Mouse (Mus musculus): ENCODE results near the gene Pnn.
A peak's percentile ranks its signal among the peaks of the same experiment; 100 is the strongest.
"Not testable (repeated sequence)": the region's sequence is repeated elsewhere in the genome, so short reads cannot be mapped to it uniquely, and the experiment has no call there.

Gene Pnn

DNA sequence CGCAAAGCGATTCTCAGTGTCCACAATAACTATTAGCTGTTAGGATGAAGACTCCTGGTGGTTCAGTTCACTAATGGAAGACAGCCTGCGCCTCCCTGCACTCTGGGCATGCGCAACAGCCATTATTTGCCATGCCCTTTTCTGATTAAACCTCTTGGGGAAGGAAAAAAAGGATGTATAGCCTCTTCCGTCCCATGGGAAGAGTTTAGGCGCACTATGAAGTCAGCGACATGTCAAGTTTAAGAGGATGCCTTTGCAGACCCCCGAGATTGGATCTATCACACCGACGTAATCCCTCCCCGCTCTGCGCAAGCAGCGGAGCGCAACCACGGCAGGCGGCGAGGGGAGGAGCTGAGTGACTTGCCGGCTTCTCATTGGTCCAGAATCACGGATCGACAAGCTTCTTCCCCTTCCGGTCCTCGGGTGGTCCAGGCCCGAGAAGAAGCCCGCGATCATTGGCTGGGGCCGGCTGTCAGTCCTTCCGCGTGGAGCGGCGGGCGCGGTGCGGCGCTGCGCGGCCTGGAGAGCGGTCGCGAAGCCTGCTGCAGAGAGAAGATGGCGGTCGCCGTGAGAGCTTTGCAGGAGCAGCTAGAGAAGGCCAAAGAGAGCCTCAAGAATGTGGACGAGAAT, at the start of gene Pnn:
Pnn (plus strand) TSS at position 437 of the 630 bp plus-strand sequence.
- DNase-seq (ENCODE audit: inconsistent age in 2 of 2, low spot score in 1 of 2), result peak; percentile 98 to 99

DNA sequence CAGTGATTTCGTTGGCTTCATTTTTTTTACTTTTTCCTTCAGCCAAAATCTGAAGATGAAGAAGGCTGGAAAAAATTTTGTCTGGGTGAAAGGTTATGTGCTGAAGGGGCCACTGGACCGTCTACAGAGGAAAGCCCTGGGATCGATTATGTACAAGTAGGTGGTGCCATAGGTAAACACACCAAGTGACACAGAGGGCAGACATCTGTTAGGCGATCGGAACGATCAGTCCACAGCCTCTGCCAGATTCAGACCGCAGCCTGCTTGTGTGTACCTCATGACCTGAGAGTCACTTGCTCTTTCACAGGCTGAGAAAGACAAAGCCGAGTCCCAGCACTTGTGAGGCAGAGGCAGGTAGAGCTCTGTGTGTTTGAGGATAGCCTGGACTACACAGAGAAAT, 48.7 kb upstream of the Pnn start:
- DNase-seq (ENCODE audit: inconsistent age in 2 of 2, low spot score in 1 of 2), result no peak

DNA sequence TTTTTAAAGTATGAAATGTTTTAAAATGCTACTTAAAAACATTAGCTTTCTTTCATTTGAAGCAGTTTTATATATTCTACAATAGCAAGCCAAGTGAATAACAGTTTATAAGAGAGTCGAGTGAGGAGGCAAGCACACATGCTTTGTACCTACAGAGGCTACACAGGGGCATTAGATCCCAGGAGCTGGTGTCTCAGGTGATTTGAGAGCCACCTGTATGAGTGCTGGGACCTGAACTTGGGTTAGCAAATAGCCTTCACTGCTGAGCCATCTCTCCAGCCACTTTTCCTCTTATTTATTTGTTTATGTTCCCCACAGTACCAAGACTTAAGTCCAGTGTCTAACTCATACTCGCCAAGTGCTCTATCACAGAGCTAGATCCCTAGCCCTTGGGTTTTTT, 46.8 kb upstream of the Pnn start:
- DNase-seq (ENCODE audit: inconsistent age in 2 of 2, low spot score in 1 of 2), result no peak

DNA sequence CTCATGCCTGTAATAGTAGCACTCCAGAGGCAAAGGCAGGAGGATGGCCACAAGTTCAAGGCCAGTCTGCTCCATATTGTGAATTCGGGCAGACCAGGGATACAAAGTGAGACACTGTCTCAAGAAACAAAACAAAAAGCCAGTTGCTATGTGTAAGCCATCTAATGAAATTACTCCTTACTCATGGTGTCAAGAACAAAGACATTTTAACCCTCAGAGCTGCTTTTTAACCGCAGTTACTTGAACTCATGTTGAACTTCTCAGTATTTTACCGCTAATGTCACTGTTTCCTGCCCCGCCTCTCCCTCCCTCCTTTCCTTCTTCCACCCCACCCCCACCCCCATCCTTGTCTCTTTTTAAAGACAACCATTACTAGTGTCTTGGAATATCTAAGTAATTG, 45.4 kb upstream of the Pnn start:
- no peak for DNase-seq (ENCODE audit: inconsistent age in 2 of 2, low spot score in 1 of 2)

DNA sequence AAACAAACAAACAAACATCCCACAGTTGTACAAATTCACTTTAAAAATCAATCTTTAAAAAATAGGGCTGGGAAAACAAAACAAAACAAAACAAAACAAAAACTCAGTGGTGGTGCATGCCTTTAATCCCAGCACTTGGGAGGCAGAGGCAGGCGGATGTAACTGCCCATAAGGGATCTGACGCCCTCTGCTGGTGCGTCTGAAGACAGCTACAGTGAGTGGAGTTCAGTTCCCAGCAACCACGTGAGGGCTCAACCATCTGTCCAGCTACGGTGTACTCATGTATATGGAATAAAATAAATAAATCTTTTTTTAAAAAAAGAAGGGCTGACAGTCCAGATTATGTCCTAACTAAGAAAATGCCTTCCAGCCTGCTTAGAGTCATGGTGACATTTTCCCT, 34.6 kb upstream of the Pnn start:
- DNase-seq (ENCODE audit: inconsistent age in 2 of 2, low spot score in 1 of 2), result peak in 1 of 2 experiments; percentile 39

DNA sequence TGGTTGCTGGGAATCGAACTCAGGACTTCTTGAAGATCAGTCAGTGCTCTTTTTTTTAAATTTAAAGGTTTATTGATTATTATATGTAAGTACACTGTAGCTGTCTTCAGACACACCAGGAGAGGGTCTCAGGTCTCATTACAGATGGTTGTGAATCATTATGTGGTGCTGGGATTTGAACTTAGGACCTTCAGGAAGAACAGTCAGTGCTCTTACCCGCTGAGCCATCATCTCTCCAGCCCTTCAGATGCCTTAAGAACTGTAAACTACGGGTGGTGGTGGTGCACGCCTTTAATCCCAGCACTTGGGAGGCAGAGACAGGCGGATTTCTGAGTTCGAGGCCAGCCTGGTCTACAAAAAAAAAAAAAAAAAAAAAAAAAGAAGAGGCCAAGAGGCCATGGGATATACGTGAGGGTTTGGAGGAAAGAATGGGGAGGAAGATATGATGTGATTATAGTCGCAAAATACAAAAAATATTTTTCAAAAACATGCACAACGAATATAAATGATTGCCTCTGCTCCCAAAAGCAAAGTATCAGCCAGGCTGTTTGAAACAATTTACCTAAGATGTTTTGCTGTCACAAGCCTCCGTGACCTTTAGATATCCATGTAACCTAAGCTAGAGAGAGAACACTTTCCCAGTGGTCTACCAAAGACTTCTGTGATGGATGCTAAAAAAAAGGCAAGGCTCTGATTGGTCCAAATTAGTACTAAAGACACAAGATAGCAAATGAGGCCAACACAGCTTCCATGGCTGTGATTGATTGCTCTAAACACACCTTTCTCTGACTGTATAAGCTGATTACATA, 27.3 kb upstream of the Pnn start:
- no peak for DNase-seq (ENCODE audit: inconsistent age in 2 of 2, low spot score in 1 of 2)

DNA sequence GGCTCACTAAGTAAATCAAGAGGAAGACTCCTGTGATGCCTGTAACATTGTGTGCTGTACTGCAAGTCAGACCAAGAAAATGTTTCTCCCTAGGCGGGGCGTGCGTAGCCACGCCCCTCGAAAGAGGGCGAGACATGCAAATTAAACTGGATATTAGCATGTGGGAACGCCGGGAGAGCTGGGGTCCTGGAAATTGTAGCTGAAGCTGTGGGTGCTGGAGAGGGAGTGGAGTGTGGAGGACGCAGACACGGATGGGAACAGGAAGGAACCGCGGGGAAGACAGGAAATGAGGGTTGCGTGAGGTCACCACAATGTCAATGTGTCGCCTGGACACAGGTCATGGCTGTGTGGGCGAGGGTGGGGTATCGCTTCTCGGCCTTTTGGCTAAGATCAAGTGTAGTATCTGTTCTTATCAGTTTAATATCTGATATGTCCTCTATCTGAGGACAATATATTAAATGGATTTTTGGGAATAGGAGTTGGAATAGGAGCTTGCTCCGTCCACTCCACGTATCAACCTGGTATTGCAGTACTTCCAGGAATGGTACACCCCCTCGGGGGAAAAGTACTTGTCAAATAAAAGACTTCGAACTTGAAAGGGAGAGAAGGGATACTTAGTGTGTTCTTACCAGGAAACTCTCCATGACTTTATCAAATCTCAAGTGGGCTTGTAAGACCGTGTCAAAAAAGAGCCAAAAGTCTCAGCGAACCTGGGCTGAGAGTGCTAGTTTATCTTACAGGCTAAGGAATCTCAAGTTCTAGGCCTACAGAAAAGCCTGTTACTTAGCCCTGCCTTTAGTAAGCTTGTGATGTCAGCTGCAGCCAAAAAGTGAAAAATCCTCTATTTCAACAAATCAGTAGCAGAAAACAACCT, 26.5 kb upstream of the Pnn start:
- peak; percentile 38 to 77 for DNase-seq (ENCODE audit: inconsistent age in 2 of 2, low spot score in 1 of 2)

DNA sequence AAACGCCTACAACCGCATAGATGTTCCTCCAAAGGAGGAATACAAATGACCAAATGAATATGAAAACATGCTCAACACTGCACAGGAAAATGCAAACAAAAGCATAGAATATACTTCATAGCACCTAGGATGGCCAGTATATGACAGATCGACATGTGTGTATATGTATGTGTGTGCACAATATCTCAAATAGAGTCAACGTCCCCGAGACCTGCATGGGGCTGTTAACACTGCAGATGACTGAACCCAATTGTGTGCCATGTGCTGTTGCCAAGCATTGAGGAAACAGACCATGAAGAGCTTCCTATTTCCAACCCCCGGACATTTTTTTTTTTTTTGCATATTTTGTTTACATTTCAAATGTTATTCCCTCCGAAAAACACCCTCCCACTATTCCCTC, 25.8 kb upstream of the Pnn start:
- peak in 1 of 2 experiments; percentile 25 for DNase-seq (ENCODE audit: inconsistent age in 2 of 2, low spot score in 1 of 2)

DNA sequence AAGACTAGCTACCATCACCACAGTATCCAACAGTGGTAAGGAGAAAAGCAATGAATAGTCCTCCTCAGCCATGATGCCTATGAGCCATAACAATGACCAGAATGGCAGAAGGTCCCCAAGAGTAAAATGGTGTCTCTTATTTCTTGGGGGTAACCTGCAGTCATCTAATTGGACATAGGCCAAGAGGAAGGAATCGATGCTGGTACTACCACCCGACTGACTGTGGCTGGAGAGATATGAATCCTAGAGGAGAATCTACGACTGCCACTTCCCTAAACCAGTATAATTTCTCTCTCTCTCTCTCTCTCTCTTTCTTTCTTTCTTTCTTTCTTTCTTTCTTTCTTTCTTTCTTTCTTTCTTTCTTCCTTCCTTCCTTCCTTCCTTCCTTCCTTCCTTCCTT, 14.2 kb upstream of the Pnn start:
- DNase-seq (ENCODE audit: inconsistent age in 2 of 2, low spot score in 1 of 2), result no peak

DNA sequence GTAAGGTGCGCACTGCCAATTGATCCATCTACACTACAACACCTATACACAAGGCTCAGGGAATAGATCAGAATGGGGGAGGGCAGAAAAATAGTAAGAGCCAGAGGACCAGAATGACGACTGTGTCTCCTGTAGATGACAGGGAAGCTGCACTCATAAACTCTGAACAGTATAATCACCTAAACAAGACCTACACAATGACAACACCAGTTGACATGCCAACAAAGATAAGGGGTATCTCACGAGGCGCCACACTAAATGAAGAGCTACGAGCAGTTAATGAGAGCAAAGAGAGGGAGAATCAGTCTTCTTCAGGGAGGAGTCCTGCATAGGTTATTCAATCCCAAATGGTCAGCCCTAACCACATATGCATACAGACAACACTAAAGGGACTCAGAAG, 13.5 kb upstream of the Pnn start:
- no peak for DNase-seq (ENCODE audit: inconsistent age in 2 of 2, low spot score in 1 of 2)

DNA sequence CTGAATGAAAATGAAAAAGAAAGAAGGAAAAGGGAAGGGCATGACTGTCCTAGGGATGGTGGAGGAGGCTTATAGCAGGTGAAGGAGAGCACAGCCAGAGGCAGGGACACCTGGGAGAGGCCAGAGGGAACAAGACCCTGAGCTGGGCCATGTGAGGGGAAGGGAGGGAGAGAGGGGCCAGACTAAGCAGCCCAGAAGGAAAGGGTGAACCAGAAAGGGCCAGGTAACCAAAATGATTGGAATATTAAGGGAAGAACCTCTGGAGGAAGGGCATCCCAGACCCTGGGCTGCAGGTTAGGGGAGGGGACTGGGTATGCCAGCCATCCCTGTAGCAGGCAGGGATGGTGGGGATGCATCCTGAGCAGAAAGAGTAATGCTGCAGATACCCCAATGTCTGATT, 12.7 kb upstream of the Pnn start:
- no peak for DNase-seq (ENCODE audit: inconsistent age in 2 of 2, low spot score in 1 of 2)

DNA sequence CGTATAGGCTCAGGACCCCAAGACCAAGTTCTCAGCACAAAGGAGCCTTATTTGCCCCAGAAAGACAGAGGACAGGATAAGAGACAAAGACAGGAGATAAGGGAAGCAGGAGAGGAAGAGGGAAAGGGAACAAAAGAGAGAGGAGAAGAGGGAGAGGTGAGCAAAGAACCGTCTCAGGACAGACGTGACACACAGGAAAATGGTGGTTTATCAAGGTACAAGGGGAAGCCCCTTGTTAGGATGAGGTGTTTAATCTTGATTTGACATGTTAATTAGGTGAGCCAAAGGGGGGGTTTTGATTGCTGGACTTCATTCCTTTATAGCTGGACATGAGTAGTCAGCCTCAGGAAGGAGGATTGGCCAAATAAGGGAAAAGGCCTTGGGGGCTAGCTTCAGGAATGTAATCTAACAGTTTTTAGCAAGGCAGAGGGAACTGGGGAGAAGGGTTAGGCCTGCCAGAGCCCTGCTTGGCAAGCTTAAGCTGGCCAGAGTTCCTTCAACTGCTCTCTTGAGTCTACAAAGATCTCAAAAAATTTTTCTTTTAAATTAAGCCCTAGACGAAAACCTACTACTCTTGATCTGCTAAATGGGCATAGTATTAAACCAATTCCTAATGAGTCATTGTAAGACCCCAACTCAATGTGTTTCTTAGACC, 11.4 kb upstream of the Pnn start:
- peak in 1 of 2 experiments; percentile 37 for DNase-seq (ENCODE audit: inconsistent age in 2 of 2, low spot score in 1 of 2)

DNA sequence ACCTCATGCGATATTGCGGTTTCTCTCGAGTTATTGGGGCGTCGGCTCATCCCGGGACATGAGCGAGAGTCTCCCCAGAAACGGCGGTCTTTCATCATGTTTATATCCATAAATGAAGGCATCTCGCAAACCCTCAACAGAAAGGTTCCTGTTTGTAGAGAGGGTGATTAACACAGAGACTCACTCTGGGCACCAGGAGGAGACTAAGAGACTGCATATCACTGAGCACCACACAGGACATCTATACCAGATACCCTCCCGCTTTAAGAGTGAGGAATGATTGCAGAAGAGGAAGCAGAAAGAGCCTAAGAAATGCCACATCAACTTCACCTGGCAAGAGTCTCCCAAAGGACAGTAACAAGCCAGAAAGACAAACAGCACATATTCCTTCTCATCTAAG, 10.5 kb upstream of the Pnn start:
- DNase-seq (ENCODE audit: inconsistent age in 2 of 2, low spot score in 1 of 2), result no peak

DNA sequence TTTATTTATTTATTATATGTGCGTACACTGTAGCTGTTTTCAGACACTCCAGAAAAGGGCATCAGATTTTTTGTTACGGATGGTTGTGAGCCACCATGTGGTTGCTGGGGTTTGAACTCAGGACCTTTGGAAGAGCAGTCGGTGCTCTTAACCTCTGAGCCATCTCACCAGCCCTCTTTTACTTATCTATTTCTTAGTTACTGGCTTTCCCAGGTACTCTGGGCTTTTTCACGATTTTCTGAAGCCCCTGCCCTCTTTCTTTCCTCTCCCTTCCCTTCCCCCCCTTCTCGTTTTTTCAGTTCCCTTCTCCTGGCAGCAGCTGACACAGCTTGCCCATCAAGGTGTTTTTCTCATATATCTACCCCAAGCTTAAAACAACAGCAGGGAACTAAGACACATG, 8.4 kb upstream of the Pnn start:
- DNase-seq (ENCODE audit: inconsistent age in 2 of 2, low spot score in 1 of 2), result not testable (repeated sequence)

DNA sequence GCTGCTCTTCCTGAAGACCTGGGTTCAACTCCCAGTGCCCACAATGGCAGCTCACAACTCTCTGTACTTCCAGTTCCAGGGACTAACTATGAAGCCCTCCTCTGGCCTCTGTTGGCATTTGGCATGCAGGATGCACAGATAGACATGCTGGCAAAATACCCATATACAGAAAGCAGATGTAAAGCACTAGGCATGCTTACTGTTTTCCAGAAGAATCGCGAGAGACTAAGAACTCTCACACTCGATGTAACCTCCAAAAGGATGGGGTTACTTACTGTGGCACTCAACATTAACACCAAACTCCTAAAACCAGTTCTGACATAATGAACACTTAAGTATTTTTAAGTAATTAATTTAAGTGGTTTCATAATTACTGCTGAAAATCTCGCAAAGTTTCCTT, 6.4 kb upstream of the Pnn start:
- peak in 1 of 2 experiments; percentile 28 for DNase-seq (ENCODE audit: inconsistent age in 2 of 2, low spot score in 1 of 2)

DNA sequence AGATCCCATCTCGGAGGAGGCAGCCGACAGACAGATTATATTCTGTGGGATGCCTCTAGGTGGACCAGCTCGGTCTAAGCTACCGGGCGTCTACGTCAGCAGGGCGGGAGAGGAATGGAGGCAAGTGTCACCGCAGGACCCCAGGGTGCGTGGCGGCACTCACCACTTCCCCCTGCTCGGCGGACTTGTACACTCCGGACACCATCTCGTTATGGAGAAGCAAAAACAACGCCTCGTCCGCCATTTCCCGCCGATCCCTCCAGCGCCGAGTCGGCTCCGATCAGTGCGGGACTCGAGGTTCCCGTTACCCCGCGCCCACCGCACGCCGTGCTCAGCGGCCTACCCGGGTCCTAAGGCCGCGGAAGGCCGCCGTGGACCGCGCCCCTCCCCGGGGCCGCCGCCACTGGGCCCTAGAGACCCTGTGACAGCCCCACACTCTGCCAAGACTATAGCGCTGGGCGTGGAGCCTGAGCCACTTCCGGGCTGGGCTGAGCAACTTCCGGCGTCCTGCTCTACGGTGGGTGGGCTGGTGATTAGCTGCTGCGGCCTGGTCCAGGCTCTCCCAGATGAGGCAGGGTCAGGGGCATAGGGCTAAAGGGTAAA, 5.6 kb upstream of the Pnn start, which contains the start of gene Trappc6b:
Trappc6b (minus strand) TSS at position 480 of the 603 bp plus-strand sequence.
- DNase-seq (ENCODE audit: inconsistent age in 2 of 2, low spot score in 1 of 2), result peak; percentile 80 to 92

DNA sequence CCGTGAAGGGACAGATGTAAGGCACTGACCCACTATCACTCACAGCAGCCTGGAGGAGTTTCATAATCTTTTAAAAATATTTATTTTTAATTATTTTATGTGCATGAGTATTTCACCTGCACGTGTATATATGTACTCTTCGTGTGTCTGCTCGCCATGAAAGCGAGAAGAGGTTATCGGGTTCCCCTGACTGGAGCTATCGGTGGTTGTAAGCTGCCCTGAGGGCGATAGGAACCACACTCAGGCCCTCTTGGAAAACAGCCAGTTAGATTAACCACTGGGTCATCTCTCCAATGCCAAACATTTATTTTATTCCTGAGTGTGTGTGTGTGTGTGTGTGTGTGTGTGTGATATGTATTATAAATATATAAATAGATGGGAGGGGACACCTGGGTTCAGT, 1.8 kb upstream of the Pnn start:
- no peak for DNase-seq (ENCODE audit: inconsistent age in 2 of 2, low spot score in 1 of 2)

DNA sequence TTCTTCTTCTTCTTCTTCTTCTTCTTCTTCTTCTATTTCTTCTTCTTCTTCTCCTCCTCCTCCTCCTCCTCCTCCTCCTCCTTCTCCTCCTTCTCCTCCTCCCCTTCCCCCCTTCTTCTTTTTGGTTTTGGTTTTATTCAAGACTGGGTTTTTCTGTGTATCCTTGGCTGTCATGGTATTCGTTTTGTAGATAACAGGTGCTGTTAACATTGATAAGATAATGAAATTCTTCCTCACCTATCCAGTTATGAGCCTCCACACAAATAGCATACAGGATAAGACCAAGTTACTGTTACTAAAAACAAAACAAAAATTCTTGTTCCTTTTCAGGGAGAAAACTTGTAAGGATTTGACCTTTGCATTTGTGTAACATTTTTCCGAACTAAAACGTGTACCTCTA, 908 bp upstream of the Pnn start:
- no peak for DNase-seq (ENCODE audit: inconsistent age in 2 of 2, low spot score in 1 of 2)

DNA sequence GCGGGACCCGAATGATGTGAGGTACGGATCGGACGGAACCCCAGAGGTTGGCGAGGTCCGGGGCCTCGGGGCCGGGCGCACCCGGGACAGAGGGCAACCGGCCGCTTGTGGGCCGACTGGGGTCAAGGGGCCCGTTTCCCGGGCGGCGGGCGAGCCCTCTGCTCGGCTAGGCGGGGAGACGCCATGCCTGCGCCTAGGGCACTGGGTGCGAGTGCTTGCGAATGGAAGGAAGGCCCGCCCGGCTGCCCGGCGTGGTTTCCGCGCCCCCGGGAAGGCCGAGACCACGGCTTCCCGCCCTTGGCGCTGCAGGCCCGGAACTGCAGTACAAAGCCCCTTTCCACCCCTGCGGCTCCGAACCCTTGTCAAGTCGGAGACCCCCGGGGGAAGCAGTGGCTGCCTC, 411 bp downstream of the Pnn start:
- DNase-seq (ENCODE audit: inconsistent age in 2 of 2, low spot score in 1 of 2), result no peak

DNA sequence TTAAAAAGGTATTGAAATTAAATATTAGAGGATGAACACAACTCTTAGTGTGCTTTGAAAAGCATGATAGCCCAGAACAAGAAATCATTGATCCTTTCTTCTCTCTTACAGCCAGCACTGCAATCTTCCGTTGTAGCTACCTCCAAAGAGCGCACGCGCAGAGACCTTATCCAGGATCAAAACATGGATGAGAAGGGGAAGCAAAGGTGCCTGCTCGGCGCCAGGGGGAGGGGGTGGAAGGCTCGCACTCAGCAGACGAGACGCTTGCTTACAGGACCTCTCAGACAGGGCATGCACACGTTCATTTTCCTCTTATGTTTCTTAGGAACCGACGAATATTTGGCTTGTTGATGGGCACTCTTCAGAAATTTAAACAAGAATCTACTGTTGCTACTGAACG, 2.1 kb downstream of the Pnn start:
- peak in 1 of 2 experiments; percentile 15 for DNase-seq (ENCODE audit: inconsistent age in 2 of 2, low spot score in 1 of 2)

DNA sequence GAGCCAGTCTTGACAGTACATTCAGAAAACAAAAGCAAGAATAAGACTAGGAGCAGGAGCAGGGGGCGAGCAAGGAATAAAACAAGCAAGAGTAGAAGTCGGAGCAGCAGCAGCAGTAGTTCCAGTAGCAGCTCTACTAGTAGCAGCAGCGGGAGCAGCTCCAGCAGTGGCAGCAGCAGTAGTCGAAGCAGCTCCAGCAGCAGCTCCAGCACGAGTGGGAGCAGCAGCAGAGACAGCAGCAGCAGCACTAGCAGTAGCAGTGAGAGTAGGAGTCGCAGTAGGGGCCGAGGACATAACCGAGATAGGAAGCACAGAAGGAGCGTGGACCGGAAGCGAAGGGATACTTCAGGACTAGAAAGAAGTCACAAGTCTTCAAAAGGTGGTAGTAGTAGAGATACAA, 5.6 kb downstream of the Pnn start:
- peak in 1 of 2 experiments; percentile 30 for DNase-seq (ENCODE audit: inconsistent age in 2 of 2, low spot score in 1 of 2)
